Mouse (Mus musculus) MEL (cell line): ENCODE measurements at regions not wholly inside any gene's neighbourhood (a gene's known extent, or its start where the extent isn't known, plus 50 kb on each side); places are given as distances from the start of the nearest gene placed in this dataset.

Experiments used
- DNase-seq: peaks from one replicate; pipeline ENCODE4 v3.0.0; 2011; ENCODE audit warnings: low read depth, low spot score
- H3K27ac ChIP-seq: 2 replicates; pipeline ENCODE4 v1.5.1; 2012; ENCODE audit warnings: low read depth, mild to moderate bottlenecking, control low read depth, low read length, moderate library complexity; ENCODE audit not compliant: control insufficient read depth
- H3K27me3 ChIP-seq, 2 experiments: fragments of 150-350 bp in 1 of 2; sonication (generic) in 1 of 2; 2 replicates each; pipeline ENCODE4 v1.6.1; 2012; ENCODE audit warnings: low read length in 2 of 2, mild to moderate bottlenecking in 2 of 2, improper control_type of control experiment in 1 of 2, moderate library complexity in 1 of 2; ENCODE audit not compliant: insufficient read depth in 2 of 2, control insufficient read depth in 1 of 2
- H3K36me3 ChIP-seq, 2 experiments: 2 replicates each; pipeline ENCODE4 v1.6.1; 2012 to 2014; ENCODE audit warnings: low read length in 2 of 2, improper control_type of control experiment in 1 of 2, inconsistent platforms in 1 of 2, mild to moderate bottlenecking in 1 of 2; ENCODE audit not compliant: insufficient read depth in 2 of 2, control insufficient read depth in 1 of 2
- H3K4me1 ChIP-seq, 2 experiments: fragments of 150-350 bp in 1 of 2; sonication (generic) in 1 of 2; 2 replicates each; pipeline ENCODE4 v1.6.1; 2012; ENCODE audit warnings: low read length in 2 of 2, improper control_type of control experiment in 1 of 2, mild to moderate bottlenecking in 1 of 2; ENCODE audit not compliant: insufficient read depth in 2 of 2, control insufficient read depth in 1 of 2
- H3K4me3 ChIP-seq, 2 experiments: fragments of 150-350 bp in 1 of 2; sonication (generic) in 1 of 2; 2 replicates each; pipeline ENCODE4 v1.5.1; 2012; ENCODE audit warnings: low read depth in 2 of 2, low read length in 2 of 2, mild to moderate bottlenecking in 2 of 2, moderate library complexity in 2 of 2, control low read depth in 1 of 2, improper control_type of control experiment in 1 of 2; ENCODE audit not compliant: control insufficient read depth in 1 of 2, insufficient read depth in 1 of 2
- H3K79me2 ChIP-seq: 2 replicates; pipeline ENCODE4 v1.6.1; 2012; ENCODE audit warnings: mild to moderate bottlenecking, low read length, moderate library complexity; ENCODE audit not compliant: control insufficient read depth, poor library complexity, insufficient read depth
- H3K9ac ChIP-seq: 2 replicates; pipeline ENCODE4 v1.6.1; 2012; ENCODE audit warnings: low read depth, mild to moderate bottlenecking, control low read depth, low read length, moderate library complexity; ENCODE audit not compliant: control insufficient read depth, poor library complexity, severe bottlenecking
- H3K9me3 ChIP-seq: fragments of 150-350 bp; sonication (generic); replicated peaks from 2 replicates; pipeline ENCODE4 v1.6.1; 2012; ENCODE audit warnings: mild to moderate bottlenecking, low read length, improper control_type of control experiment, moderate library complexity; ENCODE audit not compliant: insufficient read depth
- BHLHE40 ChIP-seq: IDR thresholded peaks from 2 replicates; pipeline ENCODE4 v1.6.1; 2012; ENCODE audit warnings: low read depth, mild to moderate bottlenecking, inconsistent platforms, low read length, improper control_type of control experiment, borderline replicate concordance
- CHD2 ChIP-seq: IDR thresholded peaks from 2 replicates; pipeline ENCODE4 v1.6.1; 2011; ENCODE audit warnings: low read length, improper control_type of control experiment
- CTCF ChIP-seq, 3 experiments: IDR thresholded peaks in 2 of 3; conservative IDR thresholded peaks in 1 of 3; 2 replicates each; pipeline ENCODE4 v1.5.1; 2011 to 2012; ENCODE audit warnings: low read length in 3 of 3, low read depth in 2 of 3, mild to moderate bottlenecking in 2 of 3, improper control_type of control experiment in 1 of 3, inconsistent platforms in 1 of 3, mixed read lengths in 1 of 3, moderate library complexity in 1 of 3; ENCODE audit not compliant: control insufficient read depth in 1 of 3, insufficient read depth in 1 of 3, poor library complexity in 1 of 3, severe bottlenecking in 1 of 3
- E2F4 ChIP-seq: IDR thresholded peaks from 2 replicates; pipeline ENCODE4 v1.6.1; 2011; ENCODE audit warnings: low read depth, low read length, improper control_type of control experiment, borderline replicate concordance
- GABPA ChIP-seq: IDR thresholded peaks from 2 replicates; pipeline ENCODE4 v1.6.1; 2012; ENCODE audit warnings: low read depth, mild to moderate bottlenecking, inconsistent platforms, low read length, improper control_type of control experiment, moderate library complexity
- GATA1 ChIP-seq: IDR thresholded peaks from 2 replicates; pipeline ENCODE4 v1.6.1; 2011; ENCODE audit warnings: low read depth, low read length, improper control_type of control experiment
- HCFC1 ChIP-seq: IDR thresholded peaks from 2 replicates; pipeline ENCODE4 v1.6.1; 2012; ENCODE audit warnings: low read depth, mild to moderate bottlenecking, inconsistent platforms, low read length, improper control_type of control experiment, moderate library complexity
- JUND ChIP-seq: IDR thresholded peaks from 2 replicates; pipeline ENCODE4 v1.6.1; 2011; ENCODE audit warnings: low read depth, mild to moderate bottlenecking, improper control_type of control experiment, low read length
- MAFK ChIP-seq: IDR thresholded peaks from 2 replicates; pipeline ENCODE4 v1.6.1; 2011; ENCODE audit warnings: low read depth, mild to moderate bottlenecking, low read length, improper control_type of control experiment, borderline replicate concordance
- MAX ChIP-seq: IDR thresholded peaks from 2 replicates; pipeline ENCODE4 v1.6.1; 2011; ENCODE audit warnings: low read length, improper control_type of control experiment
- MYB ChIP-seq: IDR thresholded peaks from 2 replicates; pipeline ENCODE4 v1.6.1; 2011; ENCODE audit warnings: mild to moderate bottlenecking, low read depth, low read length, improper control_type of control experiment
- NRF1 ChIP-seq: IDR thresholded peaks from 2 replicates; pipeline ENCODE4 v1.6.1; 2014; ENCODE audit warnings: low read depth, mild to moderate bottlenecking, inconsistent platforms, low read length, improper control_type of control experiment, moderate library complexity; ENCODE audit not compliant: poor library complexity, insufficient read depth, severe bottlenecking
- POLR2AphosphoS5 ChIP-seq: IDR thresholded peaks from 2 replicates; pipeline ENCODE4 v1.6.1; 2012; ENCODE audit warnings: low read depth, borderline replicate concordance, mild to moderate bottlenecking, inconsistent platforms, low read length, moderate library complexity, mixed read lengths
- RAD21 ChIP-seq: IDR thresholded peaks from 2 replicates; pipeline ENCODE4 v1.6.1; 2011; ENCODE audit warnings: mild to moderate bottlenecking, low read depth, low read length, improper control_type of control experiment
- RCOR1 ChIP-seq: IDR thresholded peaks from 2 replicates; pipeline ENCODE4 v1.6.1; 2012; ENCODE audit warnings: low read depth, mild to moderate bottlenecking, inconsistent platforms, low read length, improper control_type of control experiment
- SIN3A ChIP-seq: IDR thresholded peaks from 2 replicates; pipeline ENCODE4 v1.6.1; 2012; ENCODE audit warnings: low read length, improper control_type of control experiment, inconsistent platforms
- SMC3 ChIP-seq: IDR thresholded peaks from 2 replicates; pipeline ENCODE4 v1.6.1; 2011; ENCODE audit warnings: low read depth, low read length, improper control_type of control experiment
- TAL1 ChIP-seq: IDR thresholded peaks from 2 replicates; pipeline ENCODE4 v1.6.1; 2012; ENCODE audit warnings: mild to moderate bottlenecking, inconsistent platforms, low read length, moderate library complexity, mixed read lengths
- TBP ChIP-seq: IDR thresholded peaks from 2 replicates; pipeline ENCODE4 v1.8.0; 2011; ENCODE audit warnings: low read depth, low read length, improper control_type of control experiment
- UBTF ChIP-seq: IDR thresholded peaks from 2 replicates; pipeline ENCODE4 v1.6.1; 2012; ENCODE audit warnings: low read depth, mild to moderate bottlenecking, inconsistent platforms, low read length, improper control_type of control experiment, moderate library complexity, borderline replicate concordance; ENCODE audit not compliant: insufficient read depth
- USF1 ChIP-seq: IDR thresholded peaks from 2 replicates; pipeline ENCODE4 v1.6.1; 2014; ENCODE audit warnings: low read depth, mild to moderate bottlenecking, inconsistent platforms, low read length, improper control_type of control experiment, moderate library complexity
- ZKSCAN1 ChIP-seq: IDR thresholded peaks from 2 replicates; pipeline ENCODE4 v1.6.1; 2012; ENCODE audit warnings: low read depth, mild to moderate bottlenecking, inconsistent platforms, low read length, improper control_type of control experiment, moderate library complexity
- ZMIZ1 ChIP-seq: IDR thresholded peaks from 2 replicates; pipeline ENCODE4 v1.6.1; 2012; ENCODE audit warnings: low read depth, mild to moderate bottlenecking, inconsistent platforms, low read length, improper control_type of control experiment, moderate library complexity

- H3K27me3 ChIP-seq: no peaks in the 10 kb centered on the region
- H3K9me3 ChIP-seq: no peaks in the 10 kb centered on the region
- H3K4me1 ChIP-seq: no peaks in the 10 kb centered on the region
- no peaks in the 10 kb centered on the region for H3K79me2 ChIP-seq
- H3K36me3 ChIP-seq: no peaks in the 10 kb centered on the region
- no peak overlapping the region for H3K4me3 ChIP-seq
- no peak for DNase-seq
- H3K9ac ChIP-seq: no peak overlapping the region
- H3K27ac ChIP-seq: no peak overlapping the region
- TF ChIP-seq GATA1: no peak
- TF ChIP-seq SIN3A: no peak
- TF ChIP-seq HCFC1: no peak
- TF ChIP-seq CTCF (IDR thresholded peaks at IDR 0.05 in 2 of 3, conservative IDR thresholded peaks at IDR 0.05 in 1 of 3; ENCODE audit: control insufficient read depth in 1 of 3, insufficient read depth in 1 of 3, low read depth in 2 of 3, low read length in 3 of 3, poor library complexity in 1 of 3, severe bottlenecking in 1 of 3): no peak
- TF ChIP-seq MYB: no peak
- no peak for TF ChIP-seq SMC3
- no peak for TF ChIP-seq MAX
- TF ChIP-seq GABPA: no peak
- TF ChIP-seq TAL1: no peak
- no peak for TF ChIP-seq POLR2AphosphoS5
- TF ChIP-seq UBTF: no peak
- TF ChIP-seq TBP: no peak
- no peak for TF ChIP-seq USF1
- no peak for TF ChIP-seq CHD2
- TF ChIP-seq BHLHE40: no peak
These were observed 122.1 kb downstream of the Evx1 start for GRCm38 (mm10) chr6:52435358-52435757.

GRCm38 (mm10) chr6:52438366-52438765, 125.1 kb downstream of the Evx1 start:
- Histone ChIP-seq H3K27me3 (no peaks in the 10 kb centered on the region), H3K4me1 (no peaks in the 10 kb centered on the region), H3K79me2 (no peaks in the 10 kb centered on the region), H3K4me3 (no peak overlapping the region), H3K36me3 (no peaks in the 10 kb centered on the region), H3K9me3 (no peaks in the 10 kb centered on the region)
- no peak for DNase-seq
- TF ChIP-seq E2F4 (no peak), JUND (no peak), ZMIZ1 (no peak), BHLHE40 (no peak), TAL1 (no peak), MAX (no peak), MAFK (no peak), ZKSCAN1 (no peak), RCOR1 (no peak), RAD21 (no peak), NRF1 (no peak)
- TF ChIP-seq, all 39 proteins: peak for 0
- Histone ChIP-seq H3K9ac (no peak overlapping the region), H3K27ac (no peak overlapping the region)
